Mouse (Mus musculus) heart, embryonic 11.5 days (tissue): ENCODE results near the gene Ddx54. TPM values are rescaled to one million over a fixed set of nuclear protein-coding genes. Genes with fewer than 3 reads are reported as not detected.

Source experiments
- ATAC-seq: fragments of 200-750 bp; cut with Nextera tagmentation; replicated peaks from 2 replicates; pipeline ENCODE4 v1.8.0; 2017; ENCODE audit warnings: moderate library complexity; ENCODE audit not compliant: insufficient number of reproducible peaks, low FRiP score, low TSS enrichment
- H3K27ac ChIP-seq: fragments of 300-500 bp; sonication (generic); 2 replicates; pipeline ENCODE4 v1.5.1; 2014; ENCODE audit warnings: mild to moderate bottlenecking, low read depth, low read length
- H3K27me3 ChIP-seq: fragments of 300-500 bp; sonication (generic); 2 replicates; pipeline ENCODE4 v1.6.1; 2014; ENCODE audit warnings: mild to moderate bottlenecking, low read length, mixed read lengths; ENCODE audit not compliant: control insufficient read depth, insufficient read depth
- H3K36me3 ChIP-seq: fragments of 300-500 bp; sonication (generic); 2 replicates; pipeline ENCODE4 v1.6.1; 2014; ENCODE audit warnings: mild to moderate bottlenecking, low read length, moderate library complexity, mixed read lengths; ENCODE audit not compliant: control insufficient read depth, insufficient read depth
- H3K4me1 ChIP-seq: fragments of 300-500 bp; sonication (generic); 2 replicates; pipeline ENCODE4 v1.6.1; 2014; ENCODE audit warnings: low read length; ENCODE audit not compliant: control insufficient read depth, insufficient read depth
- H3K4me2 ChIP-seq: fragments of 300-500 bp; sonication (generic); 2 replicates; pipeline ENCODE4 v1.6.1; 2014; ENCODE audit warnings: mild to moderate bottlenecking, moderate library complexity
- H3K4me3 ChIP-seq: fragments of 300-500 bp; sonication (generic); 2 replicates; pipeline ENCODE4 v1.5.1; 2014; ENCODE audit warnings: low read depth, low read length
- H3K9ac ChIP-seq: fragments of 300-500 bp; sonication (generic); 2 replicates; pipeline ENCODE4 v1.6.1; 2014; ENCODE audit warnings: mild to moderate bottlenecking, low read depth, low read length, moderate library complexity
- H3K9me3 ChIP-seq: fragments of 300-500 bp; sonication (generic); replicated peaks from 2 replicates; pipeline ENCODE4 v1.6.1; 2016; ENCODE audit warnings: low read length; ENCODE audit not compliant: control insufficient read depth
- whole genome bisulfite sequencing: fragments of 180-500 bp; shearing (Covaris S2); extraction: QIAGEN DNeasy Blood & Tissue Kit; methylation state at CpG from one replicate; pipeline ENCODE4 v1.1.7; 2014; ENCODE audit not compliant: insufficient replicate concordance; 5-methylcytosine and 5-hydroxymethylcytosine counted together
- polyA plus RNA-seq: library from polyadenylated mRNA; unstranded; fragments of >200 nt; fragmentation: Nextera tagmentation; extraction: Ambion mirVana; gene quantifications from 2 replicates; pipeline ENCODE4 v1.2.1, GENCODE M21; 2014

The Ddx54 gene
- polyA plus RNA-seq, 1 experiment from 2014 or later = 22.2 TPM

- H3K4me2 ChIP-seq = no peak overlapping the region
- peaks cover 24% of the 10 kb centered on the region for H3K27me3 ChIP-seq
- H3K27ac ChIP-seq = no peak overlapping the region
- H3K9ac ChIP-seq = no peak overlapping the region
- ATAC-seq = no peak
- WGBS = 55% methylated on average over 2 of the region's 2 CpGs
- no peaks in the 10 kb centered on the region for H3K9me3 ChIP-seq
- H3K4me3 ChIP-seq = no peak overlapping the region
- H3K4me1 ChIP-seq = no peaks in the 10 kb centered on the region
- no peaks in the 10 kb centered on the region for H3K36me3 ChIP-seq
Measured at GRCm38 (mm10) chr5:120664888-120665287, 52.3 kb downstream of the Ddx54 start.

GRCm38 (mm10) chr5:120668761-120669160 lies 56.2 kb downstream of the Ddx54 start:
- no peak overlapping the region for H3K4me3 ChIP-seq
- H3K27ac ChIP-seq = no peak overlapping the region
- ATAC-seq = no peak
- H3K4me1 ChIP-seq = no peaks in the 10 kb centered on the region
- H3K9ac ChIP-seq = no peak overlapping the region
- WGBS = 69% methylated on average over 7 of the region's 7 CpGs
- peaks cover 14% of the 10 kb centered on the region for H3K27me3 ChIP-seq
- H3K9me3 ChIP-seq = no peaks in the 10 kb centered on the region
- no peak overlapping the region for H3K4me2 ChIP-seq
- H3K36me3 ChIP-seq = no peaks in the 10 kb centered on the region

- H3K36me3 ChIP-seq = no peaks in the 10 kb centered on the region
- no peak for ATAC-seq
- H3K4me3 ChIP-seq = no peak overlapping the region
- H3K9me3 ChIP-seq = no peaks in the 10 kb centered on the region
- H3K27ac ChIP-seq = no peak overlapping the region
- no peak overlapping the region for H3K9ac ChIP-seq
- peaks cover 17% of the 10 kb centered on the region for H3K27me3 ChIP-seq
- no peaks in the 10 kb centered on the region for H3K4me1 ChIP-seq
- no peak overlapping the region for H3K4me2 ChIP-seq
- WGBS = 82% methylated on average over 7 of the region's 7 CpGs
Measured at GRCm38 (mm10) chr5:120670132-120670531, 57.6 kb downstream of the Ddx54 start.

GRCm38 (mm10) chr5:120671865-120672264 lies 59.3 kb downstream of the Ddx54 start:
- Histone ChIP-seq H3K4me3 (no peak overlapping the region), H3K9ac (no peak overlapping the region), H3K27ac (no peak overlapping the region), H3K4me1 (no peaks in the 10 kb centered on the region), H3K36me3 (no peaks in the 10 kb centered on the region), H3K4me2 (no peak overlapping the region), H3K27me3 (peaks cover 15% of the 10 kb centered on the region), H3K9me3 (no peaks in the 10 kb centered on the region)
- no peak for ATAC-seq
- WGBS = 67% methylated on average over 3 of the region's 3 CpGs

- Histone ChIP-seq H3K36me3 (no peaks in the 10 kb centered on the region), H3K9me3 (no peaks in the 10 kb centered on the region), H3K27me3 (peaks cover 14% of the 10 kb centered on the region), H3K27ac (no peak overlapping the region), H3K4me2 (no peak overlapping the region), H3K4me3 (no peak overlapping the region), H3K4me1 (no peaks in the 10 kb centered on the region), H3K9ac (no peak overlapping the region)
- ATAC-seq = no peak
- WGBS = 5% methylated on average over 12 of the region's 12 CpGs
Measured at GRCm38 (mm10) chr5:120673626-120674025, 61.1 kb downstream of the Ddx54 start.

- Histone ChIP-seq H3K4me1 (no peaks in the 10 kb centered on the region), H3K36me3 (no peaks in the 10 kb centered on the region), H3K27ac (no peak overlapping the region), H3K4me2 (no peak overlapping the region), H3K4me3 (no peak overlapping the region), H3K9ac (no peak overlapping the region), H3K27me3 (peaks cover 18% of the 10 kb centered on the region), H3K9me3 (no peaks in the 10 kb centered on the region)
- 41% methylated on average over 21 of the region's 21 CpGs for WGBS
- no peak for ATAC-seq
Measured at GRCm38 (mm10) chr5:120674229-120675145, 61.9 kb downstream of the Ddx54 start.

GRCm38 (mm10) chr5:120677516-120677915 lies 65.0 kb downstream of the Ddx54 start:
- H3K4me2 ChIP-seq = no peak overlapping the region
- WGBS = 17% methylated on average over 2 of the region's 2 CpGs
- H3K9ac ChIP-seq = no peak overlapping the region
- H3K4me1 ChIP-seq = peaks cover 5% of the 10 kb centered on the region; the same call in 1 of the 2 replicates
- no peak for ATAC-seq
- no peak overlapping the region for H3K4me3 ChIP-seq
- H3K27ac ChIP-seq = no peak overlapping the region
- no peaks in the 10 kb centered on the region for H3K9me3 ChIP-seq
- no peaks in the 10 kb centered on the region for H3K36me3 ChIP-seq
- peaks cover 32% of the 10 kb centered on the region for H3K27me3 ChIP-seq
